Mouse (Mus musculus) c-Kit-positive CD71-positive TER-119-negative erythroid progenitor cells, embryonic 14.5 days (primary cell): Measurements from ENCODE around the gene Rarb.

Experiments used
- DNase-seq: peaks from one replicate; pipeline ENCODE4 v3.0.0-alpha.2; 2013; ENCODE audit warnings: low read depth

The Rarb gene

GRCm38 (mm10) chr14:16537433-16537832, 281.5 kb downstream of the Rarb start:
- no peak for DNase-seq

GRCm38 (mm10) chr14:16528631-16529030, 290.3 kb downstream of the Rarb start:
- DNase-seq = no peak

- DNase-seq = no peak
Observed at GRCm38 (mm10) chr14:16526120-16526519, 292.8 kb downstream of the Rarb start.

- DNase-seq = no peak
Observed at GRCm38 (mm10) chr14:16525137-16525924, 293.6 kb downstream of the Rarb start.

GRCm38 (mm10) chr14:16522852-16523251, 296.1 kb downstream of the Rarb start:
- no peak for DNase-seq

GRCm38 (mm10) chr14:16519588-16520167, 299.3 kb downstream of the Rarb start:
- no peak for DNase-seq

- DNase-seq = no peak
Observed at GRCm38 (mm10) chr14:16517958-16518357, 301.0 kb downstream of the Rarb start.

GRCm38 (mm10) chr14:16515731-16516130, 303.2 kb downstream of the Rarb start:
- DNase-seq = no peak

- no peak for DNase-seq
Observed at GRCm38 (mm10) chr14:16510574-16510973, 308.4 kb downstream of the Rarb start.

- no peak for DNase-seq
Observed at GRCm38 (mm10) chr14:16509825-16510224, 309.1 kb downstream of the Rarb start.

GRCm38 (mm10) chr14:16508760-16509159, 310.2 kb downstream of the Rarb start:
- no peak for DNase-seq

GRCm38 (mm10) chr14:16497226-16497661, 321.7 kb downstream of the Rarb start:
- DNase-seq = no peak

GRCm38 (mm10) chr14:16483656-16484380, 335.1 kb downstream of the Rarb start:
- DNase-seq = no peak

GRCm38 (mm10) chr14:16480621-16481020, 338.3 kb downstream of the Rarb start:
- DNase-seq = no peak

GRCm38 (mm10) chr14:16479521-16479920, 339.4 kb downstream of the Rarb start:
- no peak for DNase-seq

GRCm38 (mm10) chr14:16478606-16479323, 340.2 kb downstream of the Rarb start:
- no peak for DNase-seq

GRCm38 (mm10) chr14:16448269-16448987, 370.5 kb downstream of the Rarb start:
- no peak for DNase-seq

GRCm38 (mm10) chr14:16447587-16447986, 371.4 kb downstream of the Rarb start:
- no peak for DNase-seq

- no peak for DNase-seq
Observed at GRCm38 (mm10) chr14:16444859-16445258, 374.1 kb downstream of the Rarb start.

- no peak for DNase-seq
Observed at GRCm38 (mm10) chr14:16439385-16440126, 379.4 kb downstream of the Rarb start.

- no peak for DNase-seq
Observed at GRCm38 (mm10) chr14:16437386-16437785, 381.6 kb downstream of the Rarb start.
